Mouse (Mus musculus) cerebellum, adult 2 months (tissue): Measurements from ENCODE around the gene Olfr876. TPM values are rescaled to one million over a fixed set of nuclear protein-coding genes. Genes with fewer than 3 reads are reported as not detected.
"Not testable (repeated sequence)": the region's sequence is repeated elsewhere in the genome, so short reads cannot be mapped to it uniquely, and the experiment has no call there.

Experiments used
- DNase-seq, 2 experiments: peaks; one replicate each; pipeline ENCODE4 v3.0.0; 2021
- H3K27ac ChIP-seq: fragments of 200-500 bp; 2 replicates; pipeline ENCODE4 v1.5.1; 2012; ENCODE audit warnings: low read length, control low read depth, inconsistent platforms; ENCODE audit not compliant: insufficient read depth
- H3K27me3 ChIP-seq: fragments of 200-500 bp; 2 replicates; pipeline ENCODE4 v1.6.1; 2012; ENCODE audit warnings: inconsistent platforms, mild to moderate bottlenecking, low read length, moderate library complexity; ENCODE audit not compliant: control insufficient read depth, insufficient read depth
- H3K4me1 ChIP-seq: fragments of 200-500 bp; 2 replicates; pipeline ENCODE4 v1.6.1; 2011; ENCODE audit warnings: low read length; ENCODE audit not compliant: control insufficient read depth, insufficient read depth
- H3K4me3 ChIP-seq: fragments of 200-500 bp; replicated peaks from 2 replicates; pipeline ENCODE3; 2011; ENCODE audit warnings: mild to moderate bottlenecking, low read depth, low read length, control low read depth; ENCODE audit not compliant: insufficient read depth
- CTCF ChIP-seq: fragments of 200-500 bp; IDR thresholded peaks from 2 replicates; pipeline ENCODE4 v1.5.1; 2011; ENCODE audit warnings: low read depth, mild to moderate bottlenecking, control low read depth, low read length, moderate library complexity, borderline replicate concordance; ENCODE audit not compliant: insufficient read depth
- POLR2A ChIP-seq: fragments of 200-500 bp; IDR thresholded peaks from 2 replicates; pipeline ENCODE4 v1.6.1; 2011; ENCODE audit warnings: low read length, control low read depth, borderline replicate concordance; ENCODE audit not compliant: insufficient read depth
- WGBS: fragments of 180-500 bp; shearing (Covaris S2); methylation state at CpG from one replicate; pipeline ENCODE4 v1.1.7; 2018; 5-methylcytosine and 5-hydroxymethylcytosine counted together
- polyA plus RNA-seq: library from polyadenylated mRNA; depleted of rRNA; stranded (reverse); fragments of >200 nt; gene quantifications from 2 replicates; pipeline ENCODE4 v1.2.3, GENCODE M21; 2012; rRNA removed

Gene Olfr876
- not detected in 2 replicates for polyA plus RNA-seq

DNA sequence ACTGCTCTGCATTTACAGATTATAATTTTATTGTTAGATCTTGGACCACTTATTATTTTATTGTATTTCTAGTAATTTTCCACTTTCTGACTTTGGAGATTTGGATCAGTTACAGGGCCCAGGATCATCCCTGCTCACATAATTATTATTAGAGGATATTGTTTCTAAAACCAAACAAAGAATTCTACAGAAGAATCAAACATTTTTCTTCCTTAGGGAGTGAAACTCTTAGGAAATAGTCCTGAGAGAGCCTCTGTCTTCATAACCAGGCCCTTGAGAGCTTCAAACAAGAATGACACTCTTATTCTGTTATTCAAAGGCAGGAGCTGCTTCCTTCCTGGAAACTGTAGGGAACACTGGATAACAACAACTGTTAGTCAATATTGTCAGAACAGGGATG lies at the start of gene Olfr876:
Gene Olfr876 (plus strand): TSS at position 301 of the 400 bp plus-strand sequence.
- Histone ChIP-seq H3K4me3 (no peak within 1 kb of the TSS), H3K4me1 (no peaks in the 10 kb centered on the region), H3K27ac (no peak within 1 kb of the TSS), H3K27me3 (no peaks in the 10 kb centered on the region)
- TF ChIP-seq POLR2A (no peak), CTCF (no peak)
- DNase-seq: no peak

DNA sequence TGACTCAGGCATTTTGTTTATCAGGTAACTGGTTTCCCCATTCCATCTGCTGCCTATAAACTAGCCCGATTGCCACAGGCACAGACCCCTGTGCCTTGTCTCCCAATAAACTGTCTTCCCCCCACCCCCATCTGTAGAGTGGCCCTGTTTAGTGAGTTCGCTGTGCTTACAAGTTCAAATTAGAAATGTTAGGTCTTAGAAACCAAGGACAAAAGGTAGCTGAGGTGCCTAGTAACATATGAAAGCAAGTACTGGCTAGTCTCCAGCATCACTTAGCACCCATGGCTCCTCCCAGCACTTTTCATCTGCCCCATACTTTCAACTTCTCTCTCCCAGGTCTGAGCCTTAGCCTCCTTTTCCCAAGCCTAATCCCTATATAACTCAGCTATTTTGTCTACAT lies 41.1 kb upstream of the Olfr876 start:
- DNase-seq: no peak
- TF ChIP-seq CTCF (no peak), POLR2A (no peak)
- no peaks in the 10 kb centered on the region for H3K4me1 ChIP-seq
- H3K27me3 ChIP-seq: no peaks in the 10 kb centered on the region
- H3K4me3 ChIP-seq: no peak overlapping the region
- H3K27ac ChIP-seq: no peak overlapping the region
- 74% methylated on average over 2 of the region's 2 CpGs for WGBS

DNA sequence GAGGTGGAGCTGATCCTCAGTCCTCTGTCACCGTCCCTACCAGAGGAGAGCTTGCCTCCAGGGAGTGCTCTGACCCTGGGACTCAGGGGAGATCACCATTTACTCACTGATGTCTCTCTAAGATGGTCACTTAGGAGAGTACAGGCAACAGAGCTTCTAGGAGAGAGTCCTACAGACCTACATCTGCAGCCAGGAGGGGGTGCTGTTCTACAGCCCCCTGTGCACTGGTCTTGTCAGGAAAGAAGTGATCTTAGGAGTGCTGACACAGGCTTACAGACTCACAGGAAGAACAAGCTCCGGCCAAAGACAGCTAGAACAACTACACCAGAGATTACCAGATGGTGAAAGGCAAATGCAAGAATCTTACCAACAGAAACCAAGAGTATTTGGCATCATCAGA lies 40.3 kb upstream of the Olfr876 start:
- Histone ChIP-seq H3K27ac (no peak overlapping the region), H3K4me1 (no peaks in the 10 kb centered on the region), H3K4me3 (no peak overlapping the region), H3K27me3 (no peaks in the 10 kb centered on the region)
- DNase-seq: no peak
- no peak for TF ChIP-seq POLR2A
- no peak for TF ChIP-seq CTCF
- WGBS: 50% methylated on average over 2 of the region's 2 CpGs

DNA sequence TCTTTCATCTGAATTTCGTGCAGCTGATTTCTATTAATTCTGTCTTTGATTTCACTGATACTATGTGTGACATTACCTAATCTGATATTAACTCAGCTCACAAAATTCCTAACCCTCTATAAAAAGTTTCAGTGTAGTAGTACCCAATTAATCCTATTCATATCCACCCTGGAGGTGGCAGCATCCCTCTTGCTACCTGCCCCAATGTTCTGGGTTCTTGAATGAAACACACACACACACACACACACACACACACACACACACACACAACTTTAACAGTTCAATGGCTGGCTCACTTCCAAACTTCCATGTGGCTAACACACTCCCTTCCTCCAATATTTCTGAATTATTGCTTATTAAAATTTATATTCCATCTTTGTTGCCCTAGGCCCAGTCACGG lies 32.2 kb upstream of the Olfr876 start:
- TF ChIP-seq CTCF: no peak
- no peak for TF ChIP-seq POLR2A
- no peak overlapping the region for H3K27ac ChIP-seq
- WGBS: 63% methylated on average over 2 of the region's 2 CpGs
- H3K4me1 ChIP-seq: no peaks in the 10 kb centered on the region
- no peak for DNase-seq
- no peaks in the 10 kb centered on the region for H3K27me3 ChIP-seq
- H3K4me3 ChIP-seq: no peak overlapping the region

DNA sequence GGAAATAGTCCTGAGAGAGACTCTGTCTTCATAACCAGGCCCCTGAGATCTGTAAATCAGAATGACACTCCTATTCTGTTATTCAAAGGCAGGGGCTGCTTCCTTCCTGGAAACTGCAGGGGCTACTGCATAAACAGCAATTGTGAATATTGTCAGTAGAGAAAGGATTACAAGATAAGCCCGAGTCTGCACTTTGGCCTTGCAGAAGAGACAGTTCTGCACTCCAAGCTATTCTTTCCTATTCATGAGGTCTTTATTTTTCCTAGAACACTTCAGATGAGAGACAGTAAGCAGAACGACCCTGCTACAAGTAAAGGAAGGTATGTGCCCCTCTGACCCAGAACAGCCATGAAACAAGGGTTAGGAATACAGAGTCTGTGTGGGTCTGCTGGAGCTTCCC lies 31.1 kb upstream of the Olfr876 start, which contains the start of gene Olfr875:
Gene Olfr875 (plus strand): TSS at position 99 of the 400 bp plus-strand sequence.
- DNase-seq: no peak
- no peaks in the 10 kb centered on the region for H3K27me3 ChIP-seq
- TF ChIP-seq POLR2A (no peak), CTCF (no peak)
- 46% methylated on average over 2 of the region's 2 CpGs for WGBS
- H3K4me1 ChIP-seq: no peaks in the 10 kb centered on the region
- H3K4me3 ChIP-seq: no peak within 1 kb of the TSS
- no peak within 1 kb of the TSS for H3K27ac ChIP-seq

DNA sequence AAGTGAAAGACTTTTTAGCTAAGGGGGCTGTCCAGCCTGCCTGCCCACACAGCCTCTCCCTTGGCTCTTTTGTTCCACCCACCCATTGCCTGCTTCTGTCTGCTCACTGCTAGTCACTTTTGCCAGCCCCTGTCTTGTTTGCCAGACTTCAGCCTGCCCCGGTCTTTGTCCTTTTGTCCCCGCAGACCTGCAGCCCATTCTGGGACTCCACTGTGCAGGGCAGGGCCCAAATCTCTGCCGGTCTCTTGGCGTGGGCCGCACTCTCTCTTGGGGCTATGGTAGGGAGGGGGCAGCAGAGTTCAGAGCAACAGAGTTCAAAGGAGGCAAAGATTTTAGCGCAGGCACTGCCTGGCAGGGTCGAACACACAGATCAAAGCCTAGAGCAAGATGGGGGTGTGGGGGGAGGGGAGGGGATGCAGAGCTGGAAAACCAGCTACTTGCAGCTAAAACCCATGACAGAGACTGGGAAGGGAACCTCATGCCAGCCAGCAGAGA lies 20.0 kb upstream of the Olfr876 start:
- TF ChIP-seq CTCF (no peak), POLR2A (no peak)
- no peak for DNase-seq
- no peak overlapping the region for H3K27ac ChIP-seq
- H3K27me3 ChIP-seq: no peaks in the 10 kb centered on the region; the same call in 1 of the 2 replicates
- 2% methylated on average over 7 of the region's 7 CpGs for WGBS
- H3K4me1 ChIP-seq: no peaks in the 10 kb centered on the region; the same call in 1 of the 2 replicates
- no peak overlapping the region for H3K4me3 ChIP-seq

DNA sequence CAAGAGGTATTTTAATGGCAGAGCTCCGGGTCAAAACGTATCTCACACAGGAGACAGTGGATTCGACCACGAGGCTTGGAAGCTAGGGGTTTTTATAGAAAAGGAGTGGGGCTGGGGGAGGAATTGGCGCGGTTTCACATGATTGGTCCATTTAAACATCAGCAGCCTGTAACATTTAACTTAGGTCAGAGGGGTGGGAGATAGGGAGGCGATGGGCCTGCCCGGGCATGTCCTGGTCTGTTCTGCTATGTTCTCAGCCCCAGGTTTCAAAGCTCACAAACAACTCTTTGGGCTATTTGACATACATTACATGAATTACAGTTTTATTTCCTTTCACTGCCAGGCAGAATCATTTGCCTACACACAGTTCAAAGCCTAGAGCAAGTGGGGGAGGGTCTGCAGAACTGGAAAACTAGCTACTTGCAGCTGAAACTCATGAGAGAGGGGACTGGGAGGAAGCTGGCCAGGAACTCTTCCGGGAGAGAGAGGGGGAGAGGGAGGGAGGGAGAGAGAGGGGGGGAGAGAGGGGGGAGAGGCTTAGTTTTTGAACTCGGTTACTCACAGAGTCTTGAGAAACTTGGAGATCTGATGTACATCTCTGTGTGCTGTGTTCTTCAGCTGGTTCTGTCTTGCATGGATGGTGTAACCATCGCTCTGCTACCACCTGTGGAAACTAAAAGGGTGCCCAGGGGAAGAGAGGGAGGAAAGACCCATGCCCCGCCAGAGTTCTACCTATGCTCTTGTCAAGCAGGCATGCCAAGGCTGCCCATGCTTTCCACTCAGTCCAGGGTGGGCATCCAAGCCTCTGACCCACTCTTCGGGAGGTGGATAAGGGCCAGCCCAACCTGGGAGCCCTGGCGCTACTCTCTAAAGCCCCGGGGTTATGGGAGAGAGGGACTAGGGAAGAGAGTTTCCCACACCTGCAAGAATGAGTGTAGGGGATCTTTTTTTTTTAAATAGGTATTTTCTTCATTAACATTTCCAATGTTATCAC lies 19.1 kb upstream of the Olfr876 start:
- H3K27ac ChIP-seq, H3K4me1 ChIP-seq, H3K4me3 ChIP-seq, H3K27me3 ChIP-seq, DNase-seq: not testable (repeated sequence)
- WGBS: 57% methylated on average over 10 of the region's 15 CpGs

DNA sequence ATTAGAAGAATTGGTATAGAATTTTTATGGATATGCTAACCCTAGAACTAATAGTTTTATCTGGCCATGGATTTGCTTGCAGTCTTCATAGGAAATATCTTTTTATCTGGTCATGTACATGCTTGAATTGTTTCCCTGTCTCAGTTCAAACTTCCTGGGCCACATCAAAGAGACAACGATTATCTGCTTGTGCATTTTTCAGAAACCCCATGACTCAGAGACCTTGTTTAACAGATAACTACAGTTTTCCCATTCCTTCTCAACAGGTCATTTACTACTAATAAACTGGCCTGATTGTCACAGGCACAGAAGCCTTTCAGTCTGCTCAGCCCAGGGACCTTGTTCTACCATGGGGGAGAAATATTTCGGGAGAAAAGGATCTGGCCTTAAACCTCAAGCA lies 16.4 kb upstream of the Olfr876 start:
- no peaks in the 10 kb centered on the region; the same call in 1 of the 2 replicates for H3K27me3 ChIP-seq
- no peak overlapping the region for H3K27ac ChIP-seq
- TF ChIP-seq POLR2A: no peak
- TF ChIP-seq CTCF: no peak
- DNase-seq: no peak
- WGBS: 87% methylated on average over 2 of the region's 2 CpGs
- H3K4me3 ChIP-seq: no peak overlapping the region
- H3K4me1 ChIP-seq: no peaks in the 10 kb centered on the region; the same call in 1 of the 2 replicates
